Mouse (Mus musculus): ENCODE data around the gene Slc17a3. TPM values are rescaled to one million over a fixed set of nuclear protein-coding genes. Genes with fewer than 3 reads are reported as not detected.
A peak's percentile ranks its signal among the peaks of the same experiment; 100 is the strongest.

Gene Slc17a3
- polyA plus RNA-seq, 1 experiment from 2014 or later, result 14.2 TPM

DNA sequence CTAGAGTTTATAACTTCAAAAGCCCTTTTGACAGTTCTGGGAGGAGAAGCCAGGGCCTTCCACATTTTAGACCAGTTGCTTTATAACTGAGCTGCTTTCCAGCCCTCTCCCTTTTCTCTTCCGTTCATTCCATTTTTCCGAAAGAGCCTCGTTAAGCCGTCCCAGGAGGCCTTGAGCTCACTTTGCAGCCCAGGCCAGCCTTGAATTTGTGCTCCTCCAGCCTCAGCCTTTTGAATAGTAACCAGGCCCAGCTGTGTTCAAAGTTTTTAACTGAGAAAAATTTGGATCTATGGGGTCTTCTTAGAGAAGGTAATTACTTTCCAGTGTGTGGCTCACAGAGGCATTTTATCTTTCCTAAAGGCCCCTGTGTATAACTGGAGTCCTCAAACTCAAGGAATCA is 6.6 kb downstream of the Slc17a3 start:
- ATAC-seq (replicated peaks; ENCODE audit: low FRiP score, low read depth), result no peak
- H3K36me3 ChIP-seq (ENCODE audit: insufficient read depth, low read length), result no peaks in the 10 kb centered on the region
- H3K27me3 ChIP-seq (ENCODE audit: insufficient read depth, low read length), result no peaks in the 10 kb centered on the region
- H3K4me2 ChIP-seq (ENCODE audit: low read length), result no peak overlapping the region
- TF ChIP-seq CTCF (IDR thresholded peaks at IDR 0.05; ENCODE audit: low read depth), result no peak
- no peaks in the 10 kb centered on the region for H3K4me1 ChIP-seq (replicated peaks; ENCODE audit: insufficient read depth, low read length)
- DNase-seq (ENCODE audit: low spot score), result no peak
- no peaks in the 10 kb centered on the region for H3K9me3 ChIP-seq (replicated peaks; ENCODE audit: low read length)
- no peak overlapping the region for H3K9ac ChIP-seq (ENCODE audit: low read depth, low read length)
- 86% methylated on average over 4 of the region's 4 CpGs for WGBS
- no peak overlapping the region for H3K4me3 ChIP-seq (replicated peaks; ENCODE audit: low read depth, low read length)
- no peak overlapping the region for H3K27ac ChIP-seq

DNA sequence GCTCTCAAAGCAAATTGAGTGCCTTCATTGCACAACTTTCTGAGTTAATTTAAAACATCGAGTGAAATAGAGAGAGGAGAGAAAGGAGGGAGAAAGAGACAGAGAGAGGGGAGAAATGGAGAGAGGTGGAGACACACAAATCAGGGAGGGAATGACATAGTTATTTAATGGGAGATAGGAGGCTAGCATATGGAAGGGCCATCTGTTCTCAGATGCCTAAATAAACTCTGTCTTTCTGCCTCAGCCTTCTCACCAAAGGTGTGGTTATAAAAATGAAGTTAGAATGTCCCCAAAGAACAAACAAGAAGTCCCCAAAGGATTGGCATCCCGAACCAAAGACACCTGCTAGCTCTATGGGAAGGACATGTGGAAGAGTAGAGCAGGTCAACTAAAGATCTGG is 10.1 kb downstream of the Slc17a3 start:
- ATAC-seq (replicated peaks; ENCODE audit: low FRiP score, low read depth) (no peak), DNase-seq (ENCODE audit: low spot score) (no peak)
- H3K4me1 ChIP-seq (replicated peaks; ENCODE audit: insufficient read depth, low read length), result no peaks in the 10 kb centered on the region
- no peak for TF ChIP-seq CTCF (IDR thresholded peaks at IDR 0.05; ENCODE audit: low read depth)
- no peak overlapping the region for H3K4me3 ChIP-seq (replicated peaks; ENCODE audit: low read depth, low read length)
- H3K9ac ChIP-seq (ENCODE audit: low read depth, low read length), result no peak overlapping the region
- no peaks in the 10 kb centered on the region for H3K9me3 ChIP-seq (replicated peaks; ENCODE audit: low read length)
- no peaks in the 10 kb centered on the region for H3K27me3 ChIP-seq (ENCODE audit: insufficient read depth, low read length)
- H3K4me2 ChIP-seq (ENCODE audit: low read length), result no peak overlapping the region
- H3K27ac ChIP-seq, result no peak overlapping the region
- no peaks in the 10 kb centered on the region for H3K36me3 ChIP-seq (ENCODE audit: insufficient read depth, low read length)
- 77% methylated on average over 2 of the region's 2 CpGs for WGBS

DNA sequence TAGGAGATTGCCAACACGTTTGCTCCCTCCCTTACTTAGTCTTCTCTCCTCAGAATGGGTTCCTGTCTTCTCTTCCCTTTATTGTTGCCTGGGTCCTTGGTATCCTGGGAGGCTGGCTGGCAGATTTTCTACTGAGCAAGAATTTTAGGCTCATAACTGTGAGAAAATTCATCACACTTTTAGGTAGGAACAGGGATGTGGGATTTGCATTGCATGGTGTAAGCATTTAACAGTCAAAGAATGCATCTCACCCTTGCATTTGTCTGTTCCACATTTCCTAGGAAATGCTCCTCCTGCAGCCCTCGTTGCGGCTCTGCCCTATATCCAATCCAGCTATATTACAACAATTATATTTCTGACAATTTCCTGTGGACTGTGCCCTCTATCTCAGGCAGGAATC is 17.2 kb downstream of the Slc17a3 start:
- Histone ChIP-seq H3K9ac (ENCODE audit: low read depth, low read length) (no peak overlapping the region), H3K9me3 (replicated peaks; ENCODE audit: low read length) (no peaks in the 10 kb centered on the region)
- WGBS, result 55% methylated on average over 3 of the region's 3 CpGs

DNA sequence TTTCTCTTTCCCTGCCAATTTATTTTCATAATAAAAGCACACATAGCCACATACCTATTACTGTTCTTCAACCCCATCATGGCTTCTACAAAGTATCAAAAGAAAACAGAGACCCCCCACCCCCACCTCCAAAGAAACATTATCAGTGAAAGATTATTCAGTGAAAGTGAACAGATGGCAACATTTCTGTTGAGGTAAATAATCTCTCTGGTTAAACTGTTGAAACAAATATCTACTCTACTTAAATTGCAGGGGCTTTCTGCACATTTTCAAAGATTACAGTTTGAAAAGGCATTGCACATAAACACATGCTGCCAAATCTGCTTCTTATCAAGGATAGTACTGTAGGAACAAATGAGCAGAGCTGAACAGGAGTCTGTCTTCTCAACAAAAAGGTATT is 22.6 kb downstream of the Slc17a3 start:
- Histone ChIP-seq H3K36me3 (ENCODE audit: insufficient read depth, low read length) (no peaks in the 10 kb centered on the region), H3K4me1 (replicated peaks; ENCODE audit: insufficient read depth, low read length) (peaks cover 7% of the 10 kb centered on the region; the same call in 1 of the 2 replicates), H3K4me2 (ENCODE audit: low read length) (no peak overlapping the region), H3K4me3 (replicated peaks; ENCODE audit: low read depth, low read length) (no peak overlapping the region), H3K9ac (ENCODE audit: low read depth, low read length) (no peak overlapping the region), H3K27me3 (ENCODE audit: insufficient read depth, low read length) (no peaks in the 10 kb centered on the region), H3K9me3 (replicated peaks; ENCODE audit: low read length) (no peaks in the 10 kb centered on the region), H3K27ac (no peak overlapping the region)
- DNase-seq (ENCODE audit: low spot score) (no peak), ATAC-seq (replicated peaks; ENCODE audit: low FRiP score, low read depth) (no peak)
- no peak for TF ChIP-seq CTCF (IDR thresholded peaks at IDR 0.05; ENCODE audit: low read depth)

More for the DNA sequence above, 17.2 kb downstream of the Slc17a3 start:
- H3K36me3 ChIP-seq (ENCODE audit: insufficient read depth, low read length), result no peaks in the 10 kb centered on the region
- no peaks in the 10 kb centered on the region for H3K27me3 ChIP-seq (ENCODE audit: insufficient read depth, low read length)
- no peak overlapping the region for H3K4me3 ChIP-seq (replicated peaks; ENCODE audit: low read depth, low read length)
- no peaks in the 10 kb centered on the region for H3K4me1 ChIP-seq (replicated peaks; ENCODE audit: insufficient read depth, low read length)
- no peak for ATAC-seq (replicated peaks; ENCODE audit: low FRiP score, low read depth)
- no peak overlapping the region for H3K4me2 ChIP-seq (ENCODE audit: low read length)
- DNase-seq (ENCODE audit: low spot score), result no peak
- no peak overlapping the region for H3K27ac ChIP-seq
- TF ChIP-seq CTCF (IDR thresholded peaks at IDR 0.05; ENCODE audit: low read depth), result no peak

DNA sequence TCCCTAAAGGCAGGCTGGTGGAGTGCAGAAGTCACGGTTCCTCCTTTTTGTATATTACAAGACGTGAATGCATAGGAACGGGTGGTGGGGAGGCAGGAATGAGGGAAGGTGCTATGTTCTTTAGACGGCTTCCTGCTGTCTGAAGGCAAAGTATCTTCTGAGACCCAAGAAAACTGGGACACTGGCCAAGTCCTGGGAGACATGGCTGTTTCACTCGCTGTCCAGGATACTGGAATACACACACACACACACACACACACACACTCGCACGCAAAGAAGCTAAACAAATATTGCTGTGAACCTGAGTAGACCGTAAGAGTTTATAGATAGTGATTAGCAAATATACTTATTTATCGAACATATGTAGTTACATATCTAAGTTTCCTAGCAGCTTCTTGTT is 25.5 kb downstream of the Slc17a3 start:
- H3K9me3 ChIP-seq (replicated peaks; ENCODE audit: low read length), result no peaks in the 10 kb centered on the region
- no peaks in the 10 kb centered on the region for H3K27me3 ChIP-seq (ENCODE audit: insufficient read depth, low read length)
- DNase-seq (ENCODE audit: low spot score), result no peak
- H3K27ac ChIP-seq, result no peak overlapping the region
- WGBS, result 71% methylated on average over 9 of the region's 9 CpGs
- no peak for ATAC-seq (replicated peaks; ENCODE audit: low FRiP score, low read depth)
- no peak for TF ChIP-seq CTCF (IDR thresholded peaks at IDR 0.05; ENCODE audit: low read depth)
- H3K4me1 ChIP-seq (replicated peaks; ENCODE audit: insufficient read depth, low read length), result peaks cover 7% of the 10 kb centered on the region; the same call in 1 of the 2 replicates
- H3K4me2 ChIP-seq (ENCODE audit: low read length), result no peak overlapping the region
- no peak overlapping the region for H3K4me3 ChIP-seq (replicated peaks; ENCODE audit: low read depth, low read length)
- H3K36me3 ChIP-seq (ENCODE audit: insufficient read depth, low read length), result no peaks in the 10 kb centered on the region
- H3K9ac ChIP-seq (ENCODE audit: low read depth, low read length), result no peak overlapping the region

DNA sequence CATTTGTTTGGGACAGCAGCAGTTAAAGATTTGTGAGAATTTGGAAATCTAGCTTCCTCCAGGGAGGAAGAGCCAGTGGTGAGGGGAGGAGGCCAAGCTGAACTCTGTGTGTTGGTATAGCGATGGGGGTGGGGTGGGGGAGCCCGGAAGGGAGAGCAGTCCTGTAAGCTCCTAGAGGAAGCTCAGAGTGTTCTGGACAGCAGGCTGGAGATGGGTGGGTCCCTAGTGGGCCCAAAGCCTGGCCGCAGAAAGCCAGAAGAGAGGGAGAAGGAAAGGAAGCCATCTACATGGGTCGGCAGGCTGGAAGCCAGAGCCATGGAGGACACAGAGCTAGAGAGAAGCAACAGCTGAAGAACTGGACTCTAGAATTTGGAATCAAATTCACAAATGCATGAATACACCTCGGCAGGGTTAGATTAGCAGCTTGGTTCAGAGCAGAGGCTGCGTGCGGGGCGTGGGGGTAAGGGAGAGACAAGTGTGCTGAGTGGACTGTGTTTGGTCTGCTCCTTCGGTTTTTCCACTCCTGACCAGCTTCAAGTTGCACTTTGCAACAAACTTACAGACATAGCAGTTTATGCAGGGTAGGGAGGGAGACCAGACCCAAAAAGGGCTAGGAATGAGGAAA is 27.0 kb downstream of the Slc17a3 start:
- Histone ChIP-seq H3K4me3 (replicated peaks; ENCODE audit: low read depth, low read length) (no peak overlapping the region), H3K9me3 (replicated peaks; ENCODE audit: low read length) (no peaks in the 10 kb centered on the region), H3K27ac (peak overlapping the region; percentile 36; the same call in 1 of the 2 replicates), H3K9ac (ENCODE audit: low read depth, low read length) (no peak overlapping the region), H3K27me3 (ENCODE audit: insufficient read depth, low read length) (no peaks in the 10 kb centered on the region), H3K36me3 (ENCODE audit: insufficient read depth, low read length) (no peaks in the 10 kb centered on the region), H3K4me2 (ENCODE audit: low read length) (no peak overlapping the region), H3K4me1 (replicated peaks; ENCODE audit: insufficient read depth, low read length) (peaks cover 7% of the 10 kb centered on the region; the same call in 1 of the 2 replicates)
- TF ChIP-seq CTCF (IDR thresholded peaks at IDR 0.05; ENCODE audit: low read depth), result no peak
- 53% methylated on average over 9 of the region's 9 CpGs for WGBS
- ATAC-seq (replicated peaks; ENCODE audit: low FRiP score, low read depth) (no peak), DNase-seq (ENCODE audit: low spot score) (peak; percentile 39)

DNA sequence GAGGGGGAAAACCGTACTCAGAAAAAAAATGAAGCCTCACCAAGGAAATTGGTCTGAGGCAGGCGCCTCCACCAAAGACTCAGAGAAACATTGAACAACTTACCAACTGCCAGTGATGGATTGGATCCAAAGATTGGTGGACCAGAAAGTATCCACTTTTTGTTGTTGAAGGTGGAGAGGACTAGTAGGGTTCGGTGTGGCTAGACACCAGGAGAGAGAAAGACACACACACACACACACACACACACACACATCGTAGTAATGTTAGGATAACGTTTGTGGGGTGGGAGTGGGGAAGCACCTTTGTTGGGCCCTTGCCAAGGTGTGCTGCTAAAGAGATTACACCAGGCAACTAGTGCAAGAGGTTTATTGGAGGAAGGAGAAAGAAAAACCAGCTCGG is 27.8 kb downstream of the Slc17a3 start:
- H3K27ac ChIP-seq, result no peak overlapping the region
- H3K27me3 ChIP-seq (ENCODE audit: insufficient read depth, low read length), result no peaks in the 10 kb centered on the region
- no peaks in the 10 kb centered on the region for H3K9me3 ChIP-seq (replicated peaks; ENCODE audit: low read length)
- no peak for ATAC-seq (replicated peaks; ENCODE audit: low FRiP score, low read depth)
- no peak overlapping the region for H3K9ac ChIP-seq (ENCODE audit: low read depth, low read length)
- no peak for DNase-seq (ENCODE audit: low spot score)
- WGBS, result 81% methylated on average over 6 of the region's 6 CpGs
- TF ChIP-seq CTCF (IDR thresholded peaks at IDR 0.05; ENCODE audit: low read depth), result no peak
- H3K36me3 ChIP-seq (ENCODE audit: insufficient read depth, low read length), result no peaks in the 10 kb centered on the region
- H3K4me2 ChIP-seq (ENCODE audit: low read length), result no peak overlapping the region
- H3K4me3 ChIP-seq (replicated peaks; ENCODE audit: low read depth, low read length), result no peak overlapping the region
- peaks cover 7% of the 10 kb centered on the region; the same call in 1 of the 2 replicates for H3K4me1 ChIP-seq (replicated peaks; ENCODE audit: insufficient read depth, low read length)

Data from kidney, postnatal 0 days (tissue).